Mouse (Mus musculus): ENCODE data around the gene Ccdc157.
"Not testable (repeated sequence)": the region's sequence is repeated elsewhere in the genome, so short reads cannot be mapped to it uniquely, and the experiment has no call there.

Gene Ccdc157

GRCm38 (mm10) chr11:4159808-4160708 lies at the start of gene Ccdc157, which contains the start of gene Sf3a1:
Ccdc157 (minus strand) TSS chr11:4160293.
Sf3a1 (plus strand) TSS chr11:4160350.
- peak; percentile 85 for DNase-seq (ENCODE audit: low spot score)

DNA sequence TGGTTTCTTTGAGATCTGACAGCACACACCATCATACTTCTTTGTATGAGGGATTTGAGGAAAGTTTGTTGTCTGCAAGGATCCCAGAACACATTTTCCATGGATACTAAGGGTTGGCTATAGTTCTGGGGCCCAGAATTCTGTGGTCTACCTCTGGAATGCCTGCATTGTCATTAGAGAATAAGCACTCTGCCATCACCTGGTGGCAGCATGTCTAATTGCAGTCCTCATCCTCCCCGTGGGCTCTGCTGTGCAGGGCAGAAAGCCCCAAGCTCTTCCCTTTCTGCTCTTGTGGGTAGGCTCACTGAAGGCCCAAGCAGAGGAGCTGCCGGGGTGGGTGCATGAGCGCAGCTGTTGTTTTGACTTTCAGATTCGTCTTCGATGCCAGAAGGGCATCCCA lies 49.5 kb upstream of the Ccdc157 start:
- DNase-seq (ENCODE audit: low spot score) = no peak

GRCm38 (mm10) chr11:4207655-4208054 lies 47.6 kb upstream of the Ccdc157 start:
- no peak for DNase-seq (ENCODE audit: low spot score)

GRCm38 (mm10) chr11:4206563-4206962 lies 46.5 kb upstream of the Ccdc157 start:
- no peak for DNase-seq (ENCODE audit: low spot score)

DNA sequence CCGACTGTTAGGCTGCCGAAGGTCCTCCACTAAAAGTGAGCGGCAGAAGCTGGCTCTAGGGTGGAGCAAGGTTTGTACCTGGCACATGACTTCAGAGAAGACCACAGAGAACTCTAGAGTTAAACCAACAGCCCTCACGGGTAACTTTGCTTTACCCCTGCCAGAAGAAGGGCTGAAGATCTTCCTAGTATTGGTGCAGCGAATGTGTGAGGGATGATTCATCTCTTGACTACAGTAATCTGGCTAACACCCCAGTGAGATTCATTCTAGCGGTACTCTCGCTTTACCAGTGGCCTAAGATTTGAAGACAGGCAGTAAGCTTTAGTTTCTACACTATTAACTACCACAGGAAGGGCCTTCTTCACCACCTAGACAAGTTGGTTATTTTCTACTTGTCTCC lies 45.9 kb upstream of the Ccdc157 start:
- DNase-seq (ENCODE audit: low spot score) = no peak

DNA sequence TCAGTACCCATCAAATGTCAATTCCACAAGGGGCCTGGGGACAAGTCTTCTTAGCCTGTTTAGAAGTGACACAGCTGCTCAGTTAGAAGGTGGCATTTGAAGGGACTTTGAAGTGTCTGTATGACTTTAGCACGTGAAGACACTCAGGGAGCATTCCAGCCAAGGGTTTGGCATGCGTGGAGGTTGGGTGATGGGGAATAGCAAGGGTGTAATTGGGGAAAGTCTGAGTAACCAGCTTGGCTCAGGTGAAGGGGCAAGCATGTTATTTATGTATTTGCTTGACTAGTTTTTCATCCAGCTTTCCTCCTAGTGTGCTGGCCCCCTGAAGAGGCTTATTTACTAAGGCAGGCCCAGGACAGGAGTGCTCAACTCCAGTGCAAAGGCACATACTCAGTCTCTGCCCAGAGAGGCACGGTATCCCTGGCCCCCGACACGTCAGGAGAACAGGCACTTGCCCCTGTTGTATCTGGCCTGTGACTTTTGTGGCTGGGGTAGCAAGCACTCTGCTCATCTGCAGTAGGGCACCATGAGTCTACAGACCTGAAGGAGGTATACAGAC lies 45.1 kb upstream of the Ccdc157 start:
- no peak for DNase-seq (ENCODE audit: low spot score)

GRCm38 (mm10) chr11:4203705-4204074 lies 43.6 kb upstream of the Ccdc157 start:
- no peak for DNase-seq (ENCODE audit: low spot score)

- DNase-seq (ENCODE audit: low spot score) = no peak
Measured at GRCm38 (mm10) chr11:4202995-4203704, 43.1 kb upstream of the Ccdc157 start.

- DNase-seq (ENCODE audit: low spot score) = no peak
Measured at GRCm38 (mm10) chr11:4201981-4202700, 42.0 kb upstream of the Ccdc157 start.

DNA sequence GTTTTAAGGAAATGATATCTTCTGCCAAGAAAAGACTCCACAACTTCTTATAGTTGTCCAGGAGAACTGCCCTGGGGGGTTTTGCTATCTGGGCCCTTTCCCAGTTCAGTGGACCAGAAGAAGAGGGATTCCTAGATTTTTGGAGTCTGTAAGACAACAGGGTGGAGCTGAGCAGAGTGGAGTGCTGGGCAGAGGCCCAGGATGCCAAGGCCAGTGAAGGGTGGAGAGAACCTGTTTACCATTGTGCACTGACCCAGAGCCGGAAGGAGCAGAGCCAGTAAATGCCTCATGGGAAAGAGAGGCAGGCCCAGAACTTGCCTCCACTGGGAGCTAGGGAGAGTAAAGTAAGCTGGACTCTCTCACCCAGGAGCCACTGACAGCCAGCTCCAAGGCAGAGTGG lies 37.6 kb upstream of the Ccdc157 start:
- no peak for DNase-seq (ENCODE audit: low spot score)

GRCm38 (mm10) chr11:4196636-4197035 lies 36.5 kb upstream of the Ccdc157 start:
- DNase-seq (ENCODE audit: low spot score) = no peak

- no peak for DNase-seq (ENCODE audit: low spot score)
Measured at GRCm38 (mm10) chr11:4195597-4196031, 35.5 kb upstream of the Ccdc157 start.

DNA sequence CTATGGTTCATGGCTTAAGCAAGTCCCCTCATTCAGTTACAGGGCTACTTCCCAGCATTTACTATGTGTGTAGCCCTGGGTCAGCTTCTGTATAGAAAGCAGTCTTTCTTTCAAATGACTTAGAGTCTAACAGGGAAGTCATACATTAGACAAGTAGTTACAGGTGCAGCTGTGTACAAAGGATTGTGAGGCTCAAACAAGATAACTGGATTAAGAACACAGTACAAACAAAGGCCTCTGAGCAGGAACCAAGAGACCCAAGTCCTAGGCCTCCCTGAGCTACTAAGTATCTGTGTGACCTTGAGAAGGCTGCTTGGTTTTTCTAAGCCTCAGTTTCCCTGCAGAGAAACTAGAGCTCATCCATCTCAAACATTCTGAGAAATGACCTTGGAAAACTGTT lies 33.3 kb upstream of the Ccdc157 start:
- no peak for DNase-seq (ENCODE audit: low spot score)

DNA sequence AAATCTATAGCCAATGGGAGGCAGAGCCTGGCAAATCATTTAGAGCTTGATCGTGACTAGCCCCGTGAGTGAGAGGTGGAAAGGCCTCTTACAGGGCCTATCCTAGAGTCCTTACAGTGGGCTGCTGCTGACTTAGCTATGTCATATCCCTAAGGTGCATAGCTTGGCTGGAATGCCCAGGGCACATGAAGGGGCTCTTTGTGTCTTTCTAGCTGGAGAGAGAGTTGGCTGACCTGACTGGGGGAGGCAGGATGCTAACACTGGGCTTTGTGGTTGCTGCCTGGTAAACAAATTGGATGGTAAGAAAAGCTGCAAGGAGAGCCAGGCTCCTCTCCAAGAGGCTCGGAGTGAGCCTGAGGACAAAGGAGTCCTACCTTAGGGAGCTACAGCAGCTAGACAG lies 32.7 kb upstream of the Ccdc157 start:
- no peak for DNase-seq (ENCODE audit: low spot score)

GRCm38 (mm10) chr11:4190677-4191076 lies 30.6 kb upstream of the Ccdc157 start:
- no peak for DNase-seq (ENCODE audit: low spot score)

- no peak for DNase-seq (ENCODE audit: low spot score)
Measured at GRCm38 (mm10) chr11:4189182-4189581, 29.1 kb upstream of the Ccdc157 start.

DNA sequence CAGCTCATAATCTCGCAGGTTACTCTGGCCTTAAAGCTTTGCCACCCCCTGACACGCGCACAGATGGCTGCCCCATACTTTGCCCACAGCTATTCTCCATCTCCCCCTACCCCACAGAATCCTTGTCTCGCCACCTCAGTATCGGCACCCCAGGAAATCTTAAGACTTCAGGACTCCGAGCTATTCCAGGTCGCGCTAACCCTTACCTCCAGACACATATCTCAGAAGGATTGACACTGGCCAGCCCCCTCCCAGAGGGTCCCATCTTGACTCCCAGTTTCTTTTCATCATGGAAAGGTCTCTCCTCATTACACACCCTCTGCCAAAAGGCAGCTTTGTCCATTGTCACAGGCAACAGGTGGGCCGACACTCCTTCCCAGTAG lies 27.2 kb upstream of the Ccdc157 start:
- DNase-seq (ENCODE audit: low spot score) = no peak

GRCm38 (mm10) chr11:4186486-4187317 lies 26.6 kb upstream of the Ccdc157 start, which contains the start of gene Tbc1d10a:
Tbc1d10a (plus strand) TSS chr11:4186789.
- peak; percentile 90 for DNase-seq (ENCODE audit: low spot score)

DNA sequence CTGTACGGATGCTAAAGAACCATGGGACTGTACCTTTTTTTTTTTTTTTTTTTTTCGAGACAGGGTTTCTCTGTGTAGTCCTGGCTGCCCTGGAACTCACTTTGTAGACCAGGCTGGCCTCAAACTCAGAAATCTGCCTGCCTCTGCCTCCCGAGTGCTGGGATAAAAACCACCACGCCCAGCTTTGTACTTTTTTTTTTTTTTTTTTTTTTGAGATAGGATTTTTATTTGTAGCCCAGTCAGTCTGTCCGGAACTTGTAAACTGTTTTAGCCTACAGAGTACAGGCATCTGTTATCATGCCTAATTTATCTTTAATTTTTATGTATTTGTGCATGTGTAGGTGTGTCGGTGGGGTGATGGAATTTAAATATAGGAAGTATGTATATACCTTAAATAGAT lies 25.4 kb upstream of the Ccdc157 start:
- not testable (repeated sequence) for DNase-seq (ENCODE audit: low spot score)

- no peak for DNase-seq (ENCODE audit: low spot score)
Measured at GRCm38 (mm10) chr11:4184251-4184952, 24.3 kb upstream of the Ccdc157 start.

GRCm38 (mm10) chr11:4183511-4183910 lies 23.4 kb upstream of the Ccdc157 start:
- no peak for DNase-seq (ENCODE audit: low spot score)

Measured in layer of hippocampus, adult 9-10 months (tissue).